Mouse (Mus musculus) cortical plate, adult 2 months (tissue): Measurements from ENCODE around the gene Nr2c1. TPM values are rescaled to one million over a fixed set of nuclear protein-coding genes. Genes with fewer than 3 reads are reported as not detected.

Experiments used
- H3K27ac ChIP-seq: fragments of 200-500 bp; 2 replicates; pipeline ENCODE4 v1.5.1; 2012; ENCODE audit warnings: low read length, control low read depth, inconsistent platforms; ENCODE audit not compliant: insufficient read depth
- H3K4me1 ChIP-seq: fragments of 200-500 bp; 2 replicates; pipeline ENCODE4 v1.6.1; 2011; ENCODE audit warnings: low read length; ENCODE audit not compliant: control insufficient read depth, insufficient read depth
- H3K4me3 ChIP-seq: fragments of 200-500 bp; 2 replicates; pipeline ENCODE4 v1.5.1; 2011; ENCODE audit warnings: mild to moderate bottlenecking, low read length, control low read depth; ENCODE audit not compliant: insufficient read depth
- CTCF ChIP-seq: fragments of 200-500 bp; IDR thresholded peaks from 2 replicates; pipeline ENCODE4 v1.5.1; 2011; ENCODE audit warnings: mild to moderate bottlenecking, control low read depth, low read length; ENCODE audit not compliant: insufficient read depth; ENCODE audit errors: extremely low read depth
- POLR2A ChIP-seq: fragments of 200-500 bp; IDR thresholded peaks from 2 replicates; pipeline ENCODE4 v1.6.1; 2011; ENCODE audit warnings: mild to moderate bottlenecking, low read length, control low read depth; ENCODE audit not compliant: insufficient read depth; ENCODE audit errors: extremely low read depth
- polyA plus RNA-seq: library from polyadenylated mRNA; depleted of rRNA; stranded (reverse); fragments of >200 nt; gene quantifications from 2 replicates; pipeline ENCODE4 v1.2.3, GENCODE M21; 2012; rRNA removed

Nr2c1 gene
- polyA plus RNA-seq: 7.1 and 7.5 TPM in 2 replicates

DNA sequence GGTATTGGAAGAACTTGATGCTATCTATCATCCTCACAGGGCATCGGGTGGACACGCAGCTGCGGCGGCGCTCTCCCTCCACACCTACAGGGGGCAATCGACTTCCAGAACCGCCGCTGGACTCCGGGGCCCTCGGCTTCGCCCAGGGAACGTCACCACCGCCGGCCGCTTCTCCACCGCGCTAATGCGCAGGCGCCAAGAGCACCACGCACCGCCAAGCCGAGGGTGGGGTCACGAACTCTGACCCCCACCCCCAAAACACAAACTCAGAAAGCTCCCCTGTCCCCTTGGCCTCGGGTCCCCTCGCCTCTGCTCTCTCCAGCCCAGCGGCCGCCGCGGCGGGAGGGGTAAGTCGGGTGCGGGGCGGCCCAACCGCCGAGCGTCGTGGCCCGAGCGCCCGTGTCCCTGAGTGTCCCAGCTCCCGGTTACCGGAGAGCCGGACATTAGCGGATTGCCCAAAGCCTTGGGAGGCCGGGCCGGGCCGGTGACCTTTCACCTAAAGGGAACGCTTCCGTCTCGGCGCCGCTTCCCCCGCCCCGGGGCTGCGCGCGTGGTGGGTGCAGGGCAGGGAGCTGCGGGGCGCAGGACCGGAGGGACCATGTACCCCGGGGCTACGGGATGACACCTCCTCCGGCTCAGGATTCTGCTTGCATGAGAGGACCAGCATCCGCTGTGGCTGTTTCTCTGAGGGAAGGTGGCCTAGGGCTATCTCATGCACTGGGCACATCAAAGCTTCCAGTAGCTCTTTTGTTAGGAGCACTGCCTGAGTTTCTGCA lies at the start of gene Nr2c1:
TSS of gene Nr2c1 (plus strand) at position 268 of the 776 bp plus-strand sequence.
- Histone ChIP-seq H3K27ac (peak within 1 kb of the TSS; percentile 98), H3K4me3 (peak within 1 kb of the TSS; percentile 100), H3K4me1 (0 out of 2 replicates have a peak, but pooled peaks cover 5% of the 10 kb centered on the region)
- TF ChIP-seq CTCF (peak; percentile 43), POLR2A (peak; percentile 11; the same call in 1 of the 2 replicates)

GRCm38 (mm10) chr10:94098100-94098499 lies 49.7 kb upstream of the Nr2c1 start:
- H3K27ac ChIP-seq: no peak overlapping the region
- H3K4me3 ChIP-seq: no peak overlapping the region
- 0 out of 2 replicates have a peak, but pooled peaks cover 4% of the 10 kb centered on the region for H3K4me1 ChIP-seq
- no peak for TF ChIP-seq CTCF
- TF ChIP-seq POLR2A: no peak

DNA sequence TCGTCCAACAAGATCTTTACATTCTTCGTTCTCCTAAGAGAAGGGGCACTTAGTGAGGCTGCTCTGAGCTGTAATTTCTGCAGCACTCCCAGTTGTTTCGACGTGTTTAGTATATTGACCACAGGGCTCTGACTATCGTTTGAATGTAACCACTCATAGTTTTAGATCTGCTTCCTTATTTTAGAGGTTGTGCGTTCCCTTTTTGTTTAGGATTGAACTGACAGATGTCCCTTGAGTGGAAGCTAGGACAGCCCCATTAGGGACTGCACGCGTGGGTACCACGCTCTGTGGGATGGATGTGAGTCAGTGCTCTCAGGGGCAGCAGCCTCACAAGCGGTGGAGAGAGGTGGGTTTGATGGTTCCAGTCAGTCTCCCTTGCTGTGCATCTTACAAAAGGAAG lies 42.3 kb upstream of the Nr2c1 start:
- Histone ChIP-seq H3K4me1 (no peaks in the 10 kb centered on the region), H3K4me3 (no peak overlapping the region), H3K27ac (no peak overlapping the region)
- TF ChIP-seq CTCF (no peak), POLR2A (no peak)

DNA sequence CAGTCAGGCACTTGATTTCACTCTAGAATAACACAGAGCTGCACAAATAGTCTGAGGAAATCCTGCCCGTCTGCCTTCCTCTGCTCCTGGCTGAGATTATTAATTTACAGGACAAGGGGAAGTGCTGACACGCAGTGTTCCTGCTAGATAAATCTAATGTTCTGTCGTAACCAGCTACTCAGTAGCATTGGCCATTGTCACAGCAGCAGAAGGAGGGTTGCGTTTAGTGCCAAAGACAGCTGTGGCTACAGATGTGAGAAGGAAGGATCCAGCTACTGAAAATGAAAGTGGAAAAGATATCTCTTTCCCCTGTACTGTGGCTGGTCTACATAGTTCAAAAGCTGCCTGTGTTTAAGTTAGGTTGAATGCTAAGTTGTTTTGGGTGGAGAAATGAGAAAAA lies 40.7 kb upstream of the Nr2c1 start:
- TF ChIP-seq CTCF: no peak
- H3K4me3 ChIP-seq: no peak overlapping the region
- no peaks in the 10 kb centered on the region for H3K4me1 ChIP-seq
- H3K27ac ChIP-seq: no peak overlapping the region

DNA sequence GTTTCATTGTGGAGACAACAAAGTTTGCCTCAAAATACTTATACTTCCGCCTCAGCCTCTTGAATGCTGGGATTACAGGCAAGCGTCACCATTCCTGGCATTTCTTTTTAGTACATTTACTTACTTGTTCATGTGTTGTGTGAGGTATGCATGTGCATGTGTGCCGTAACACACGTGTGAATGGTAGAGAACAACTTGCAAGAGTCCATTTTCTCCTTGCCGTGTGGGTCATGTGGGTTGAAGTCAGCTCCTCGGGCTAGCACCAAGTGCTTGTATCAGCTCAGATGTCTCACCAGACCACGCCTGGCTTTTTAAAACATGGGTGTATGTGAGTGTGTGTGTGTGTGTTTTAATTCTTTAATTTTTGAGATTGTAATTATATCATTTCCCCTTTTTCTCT lies 40.2 kb upstream of the Nr2c1 start:
- TF ChIP-seq POLR2A (no peak), CTCF (no peak)
- no peak overlapping the region for H3K27ac ChIP-seq
- peaks cover under 1% of the 10 kb centered on the region; the same call in 1 of the 2 replicates for H3K4me1 ChIP-seq
- no peak overlapping the region for H3K4me3 ChIP-seq

- TF ChIP-seq POLR2A (no peak), CTCF (no peak)
- Histone ChIP-seq H3K4me3 (no peak overlapping the region), H3K4me1 (peaks cover 1% of the 10 kb centered on the region; the same call in 1 of the 2 replicates), H3K27ac (no peak overlapping the region)
These were observed 39.0 kb upstream of the Nr2c1 start for GRCm38 (mm10) chr10:94108791-94109190.

DNA sequence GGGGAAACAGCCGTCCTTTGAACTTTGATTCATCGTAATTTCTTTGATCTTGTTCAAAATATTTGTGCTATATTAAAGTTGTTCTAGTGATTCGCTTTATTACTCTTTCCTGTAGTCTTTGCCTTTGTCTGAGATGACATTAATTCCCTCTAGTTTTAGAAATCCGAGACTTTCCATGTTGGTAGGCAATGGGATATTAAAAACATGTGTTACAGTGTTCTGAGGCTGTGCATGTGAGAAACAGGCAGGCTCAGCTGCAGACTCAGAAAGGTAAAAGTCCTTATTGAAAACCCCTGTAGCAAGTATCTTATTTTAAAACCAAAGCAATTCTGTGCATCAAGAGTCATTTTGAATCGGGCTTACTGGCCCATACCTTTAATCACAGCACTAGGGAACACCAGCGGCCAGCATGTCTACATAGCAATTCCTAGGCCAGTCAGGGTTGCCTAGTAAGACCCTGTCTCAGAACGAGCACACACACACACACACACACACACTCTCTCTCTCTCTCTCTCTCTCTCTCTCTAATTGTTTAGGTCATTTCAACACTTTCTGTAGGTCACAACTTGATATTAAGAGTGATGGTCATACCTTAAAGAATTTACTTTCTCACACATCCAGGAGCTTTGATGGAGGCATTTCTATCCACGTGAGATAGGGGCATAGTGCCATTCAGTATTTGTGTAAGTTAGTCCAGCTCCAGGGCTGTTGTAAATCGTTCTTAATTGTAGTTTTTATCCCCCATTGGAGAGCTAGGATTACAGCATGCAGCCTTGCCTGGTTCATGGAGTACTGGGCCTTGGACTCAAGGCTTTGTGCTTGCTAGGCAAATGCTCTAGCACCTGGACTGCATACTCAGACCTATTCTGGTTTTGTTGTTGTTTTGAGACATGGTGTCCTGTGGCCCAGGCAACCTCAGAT lies 36.7 kb upstream of the Nr2c1 start:
- no peak overlapping the region for H3K4me3 ChIP-seq
- no peak overlapping the region for H3K27ac ChIP-seq
- TF ChIP-seq POLR2A (no peak), CTCF (no peak)
- peaks cover 1% of the 10 kb centered on the region; the same call in 1 of the 2 replicates for H3K4me1 ChIP-seq

DNA sequence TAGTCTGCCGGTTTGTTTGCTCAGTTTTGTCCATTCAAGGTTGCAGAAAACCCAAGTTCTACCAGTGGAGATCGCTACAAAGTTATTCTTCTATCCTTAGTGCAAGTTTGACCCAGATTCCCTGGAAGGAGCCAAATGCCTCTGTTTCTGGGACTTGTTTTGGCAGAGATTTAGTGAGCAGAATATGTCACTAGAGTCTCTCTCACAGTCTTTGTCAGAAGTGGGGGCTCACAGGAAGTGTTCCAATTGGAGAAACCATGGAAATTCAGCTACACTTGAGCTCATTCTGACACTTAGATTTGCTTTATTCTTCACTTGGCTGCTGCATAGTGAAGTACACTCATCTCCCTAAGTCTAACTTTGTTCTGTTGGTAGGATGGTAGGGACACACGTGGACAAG lies 35.6 kb upstream of the Nr2c1 start:
- no peak overlapping the region for H3K27ac ChIP-seq
- H3K4me3 ChIP-seq: no peak overlapping the region
- TF ChIP-seq CTCF (no peak), POLR2A (no peak)
- peaks cover 1% of the 10 kb centered on the region; the same call in 1 of the 2 replicates for H3K4me1 ChIP-seq

DNA sequence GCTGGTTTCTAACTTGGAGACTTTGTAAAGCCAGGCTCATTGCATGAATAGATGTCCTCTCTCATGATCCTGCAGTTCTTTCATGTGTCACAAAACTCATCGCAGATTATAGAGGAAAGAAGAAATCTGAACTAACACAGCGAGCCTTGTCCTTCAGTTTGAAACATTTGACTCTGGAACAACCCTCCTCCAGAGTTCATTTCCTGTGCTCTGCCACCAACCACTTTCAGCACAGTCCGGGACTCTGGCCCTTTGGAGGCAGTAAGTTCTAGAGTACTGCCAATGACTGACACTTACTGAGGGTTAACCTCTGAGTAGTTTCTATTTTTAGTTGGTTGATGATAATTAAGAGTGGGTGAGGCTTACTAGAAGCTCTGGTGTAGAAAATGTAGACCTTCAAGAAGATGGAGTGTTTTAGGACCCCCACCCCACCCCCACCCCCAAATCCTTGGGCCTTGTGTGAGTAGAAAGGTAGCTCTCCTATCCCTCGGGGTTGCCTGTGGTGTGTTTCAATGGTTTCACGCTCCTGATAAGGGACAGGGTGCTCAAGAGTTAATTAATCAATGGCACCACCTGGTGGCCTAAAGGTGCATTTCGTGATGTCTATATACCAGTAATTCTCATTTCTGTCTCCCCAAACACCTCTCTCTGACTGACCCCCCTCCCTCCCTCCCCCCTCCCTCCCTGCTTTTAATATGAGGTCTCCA lies 31.8 kb upstream of the Nr2c1 start:
- peak; percentile 65 for TF ChIP-seq CTCF
- TF ChIP-seq POLR2A: no peak
- Histone ChIP-seq H3K27ac (no peak overlapping the region), H3K4me3 (no peak overlapping the region), H3K4me1 (peaks cover 1% of the 10 kb centered on the region; the same call in 1 of the 2 replicates)
